Mouse (Mus musculus) liver, embryonic 13.5 days (tissue): ENCODE results near the gene Tec. TPM values are rescaled to one million over a fixed set of nuclear protein-coding genes. Genes with fewer than 3 reads are reported as not detected.

Experiments
- ATAC-seq: fragments of 200-750 bp; cut with Nextera tagmentation; 2 replicates; pipeline ENCODE4 v1.8.0; 2017; ENCODE audit warnings: low read depth, mild to moderate bottlenecking, moderate number of reproducible peaks, moderate library complexity
- DNase-seq: peaks from one replicate; pipeline ENCODE4 v3.0.0; 2022
- H3K27ac ChIP-seq: fragments of 300-500 bp; sonication (generic); 2 replicates; pipeline ENCODE4 v1.5.1; 2015; ENCODE audit warnings: moderate library complexity, mild to moderate bottlenecking, inconsistent platforms
- H3K27me3 ChIP-seq: fragments of 300-500 bp; sonication (generic); 2 replicates; pipeline ENCODE4 v1.6.1; 2015; ENCODE audit warnings: mild to moderate bottlenecking, inconsistent platforms
- H3K36me3 ChIP-seq: fragments of 300-500 bp; sonication (generic); 2 replicates; pipeline ENCODE4 v1.6.1; 2015; ENCODE audit warnings: mild to moderate bottlenecking, inconsistent platforms
- H3K4me1 ChIP-seq: fragments of 300-500 bp; sonication (generic); replicated peaks from 2 replicates; pipeline ENCODE4 v1.6.1; 2015; ENCODE audit warnings: inconsistent platforms
- H3K4me2 ChIP-seq: fragments of 300-500 bp; sonication (generic); 2 replicates; pipeline ENCODE4 v1.6.1; 2015; ENCODE audit warnings: inconsistent platforms, mild to moderate bottlenecking, moderate library complexity
- H3K4me3 ChIP-seq: fragments of 300-500 bp; sonication (generic); replicated peaks from 2 replicates; pipeline ENCODE4 v1.5.1; 2015; ENCODE audit warnings: mild to moderate bottlenecking, inconsistent platforms
- H3K9ac ChIP-seq: fragments of 300-500 bp; sonication (generic); 2 replicates; pipeline ENCODE4 v1.6.1; 2015; ENCODE audit warnings: mild to moderate bottlenecking, inconsistent platforms
- H3K9me3 ChIP-seq: fragments of 300-500 bp; sonication (generic); replicated peaks from 2 replicates; pipeline ENCODE4 v1.6.1; 2016; ENCODE audit warnings: inconsistent platforms
- WGBS: fragments of 180-500 bp; shearing (Covaris S2); methylation state at CpG from one replicate; pipeline ENCODE4 v1.1.7; 2015; ENCODE audit not compliant: insufficient replicate concordance; 5-methylcytosine and 5-hydroxymethylcytosine counted together
- polyA plus RNA-seq: library from polyadenylated mRNA; unstranded; fragments of >200 nt; fragmentation: Nextera tagmentation; extraction: Ambion mirVana; gene quantifications from 2 replicates; pipeline ENCODE4 v1.2.1, GENCODE M21; 2015

Tec gene
- polyA plus RNA-seq, 1 experiment from 2014 or later = 3.9 TPM

DNA sequence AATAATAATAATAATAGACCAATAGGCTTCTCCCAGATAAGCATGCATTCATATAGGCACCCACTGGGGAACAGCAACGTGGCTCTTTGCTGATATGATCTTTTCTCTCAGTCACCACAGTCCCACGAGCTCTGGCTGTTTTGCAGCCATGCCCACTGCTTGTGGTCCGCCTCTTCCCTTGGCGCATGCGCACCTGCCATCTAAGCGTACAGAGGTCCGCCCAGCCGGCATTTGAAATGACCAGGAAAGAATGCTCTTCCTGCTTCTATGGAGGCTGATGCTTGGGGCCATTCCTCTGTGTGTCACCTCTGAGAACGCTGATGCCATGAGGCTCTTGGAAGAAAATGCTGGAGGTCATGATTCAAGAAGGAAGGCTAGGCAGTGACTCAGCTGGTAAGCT lies 5.1 kb downstream of the Tec start:
- 71% methylated on average over 9 of the region's 9 CpGs for WGBS
- Histone ChIP-seq H3K9me3 (no peaks in the 10 kb centered on the region), H3K9ac (no peak overlapping the region), H3K36me3 (no peaks in the 10 kb centered on the region), H3K4me1 (peaks cover 39% of the 10 kb centered on the region), H3K4me2 (no peak overlapping the region), H3K27me3 (peaks cover 35% of the 10 kb centered on the region), H3K27ac (no peak overlapping the region), H3K4me3 (no peak overlapping the region)
- ATAC-seq (no peak), DNase-seq (no peak)

DNA sequence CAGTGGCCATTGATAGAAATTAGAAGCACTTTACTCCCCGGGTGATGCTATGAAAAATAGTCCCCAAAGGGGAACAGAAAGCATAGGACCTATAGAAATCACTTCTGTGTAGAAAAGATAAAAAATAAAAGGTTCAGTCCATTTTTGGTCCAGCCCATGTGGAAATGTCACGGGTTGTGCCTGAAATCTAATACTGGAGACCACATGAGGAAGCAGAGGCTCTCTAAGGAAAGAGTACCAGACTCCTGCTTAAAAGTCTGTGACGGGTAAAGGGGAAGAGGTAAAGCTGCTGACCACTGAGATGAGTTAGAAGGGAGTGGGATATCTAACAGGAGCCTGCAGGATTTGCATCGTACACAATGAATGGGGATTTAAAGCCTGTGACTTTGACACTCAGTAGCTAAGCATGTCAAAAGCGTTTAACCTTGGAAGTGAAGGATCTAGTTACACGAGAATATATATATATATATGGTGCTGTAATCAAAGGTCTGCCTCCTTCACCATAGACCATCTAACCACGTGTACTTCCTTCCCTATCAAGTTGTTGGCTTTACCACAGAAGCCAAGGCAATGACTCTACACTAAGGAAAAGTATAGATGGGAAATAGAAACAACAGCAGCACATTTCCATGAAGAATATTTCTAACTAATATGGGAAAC lies 6.4 kb downstream of the Tec start:
- H3K36me3 ChIP-seq = no peaks in the 10 kb centered on the region
- no peak for DNase-seq
- no peak overlapping the region for H3K9ac ChIP-seq
- H3K4me1 ChIP-seq = peaks cover 33% of the 10 kb centered on the region
- H3K27me3 ChIP-seq = peaks cover 21% of the 10 kb centered on the region
- no peak overlapping the region for H3K4me3 ChIP-seq
- no peak for ATAC-seq
- no peak overlapping the region for H3K27ac ChIP-seq
- no peak overlapping the region for H3K4me2 ChIP-seq
- 25% methylated on average over 7 of the region's 7 CpGs for WGBS
- H3K9me3 ChIP-seq = no peaks in the 10 kb centered on the region

DNA sequence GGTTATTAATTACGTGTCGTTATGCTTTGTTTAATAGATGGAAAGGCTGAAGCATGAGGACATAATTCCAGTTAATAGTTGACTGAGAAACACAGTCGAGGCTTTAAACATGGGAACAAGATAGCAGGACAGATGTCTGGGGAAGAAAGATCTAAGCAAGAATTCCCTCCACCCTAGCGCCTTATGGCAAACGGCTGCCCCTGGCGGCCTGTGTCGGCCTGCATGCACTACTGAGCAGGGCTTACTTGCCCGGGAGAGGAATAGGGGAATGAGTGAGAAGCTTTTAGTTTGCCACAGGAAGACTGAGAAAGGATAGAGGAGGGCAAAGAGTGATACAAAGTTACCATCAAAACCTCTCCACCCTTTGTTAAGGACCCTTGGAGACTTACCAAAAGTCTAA lies 7.4 kb downstream of the Tec start:
- no peak for ATAC-seq

DNA sequence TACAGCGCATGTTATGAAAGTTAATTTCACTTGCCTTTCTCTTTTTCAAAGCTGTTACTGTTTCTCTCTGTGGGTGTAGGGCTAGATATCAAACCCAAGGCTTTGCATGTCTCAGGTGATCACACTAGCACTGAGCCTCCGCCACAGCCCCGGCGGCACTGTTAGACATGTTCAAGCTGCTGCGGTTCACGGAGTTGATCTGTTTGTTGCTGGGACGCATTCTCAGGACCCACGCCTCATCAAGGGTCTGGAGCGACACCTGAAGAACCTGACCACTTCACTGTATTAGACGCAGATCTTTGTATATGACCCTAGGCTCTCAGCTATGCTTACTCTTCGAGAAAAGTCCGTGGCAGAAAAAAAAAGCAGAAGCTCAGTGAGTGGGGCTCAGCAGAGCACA lies 10.0 kb downstream of the Tec start:
- no peaks in the 10 kb centered on the region for H3K27me3 ChIP-seq
- no peak overlapping the region for H3K4me2 ChIP-seq
- ATAC-seq = no peak
- H3K36me3 ChIP-seq = no peaks in the 10 kb centered on the region
- no peak overlapping the region for H3K4me3 ChIP-seq
- peaks cover 17% of the 10 kb centered on the region for H3K4me1 ChIP-seq
- no peak overlapping the region for H3K9ac ChIP-seq
- no peak for DNase-seq
- no peak overlapping the region for H3K27ac ChIP-seq
- no peaks in the 10 kb centered on the region for H3K9me3 ChIP-seq
- WGBS = 75% methylated on average over 12 of the region's 12 CpGs

More for the DNA sequence above, 7.4 kb downstream of the Tec start:
- H3K4me2 ChIP-seq = no peak overlapping the region
- H3K4me3 ChIP-seq = no peak overlapping the region
- H3K4me1 ChIP-seq = peaks cover 27% of the 10 kb centered on the region
- no peak overlapping the region for H3K27ac ChIP-seq
- H3K36me3 ChIP-seq = no peaks in the 10 kb centered on the region
- H3K27me3 ChIP-seq = peaks cover 12% of the 10 kb centered on the region
- DNase-seq = no peak
- H3K9ac ChIP-seq = no peak overlapping the region
- no peaks in the 10 kb centered on the region for H3K9me3 ChIP-seq
- WGBS = 73% methylated on average over 8 of the region's 8 CpGs

DNA sequence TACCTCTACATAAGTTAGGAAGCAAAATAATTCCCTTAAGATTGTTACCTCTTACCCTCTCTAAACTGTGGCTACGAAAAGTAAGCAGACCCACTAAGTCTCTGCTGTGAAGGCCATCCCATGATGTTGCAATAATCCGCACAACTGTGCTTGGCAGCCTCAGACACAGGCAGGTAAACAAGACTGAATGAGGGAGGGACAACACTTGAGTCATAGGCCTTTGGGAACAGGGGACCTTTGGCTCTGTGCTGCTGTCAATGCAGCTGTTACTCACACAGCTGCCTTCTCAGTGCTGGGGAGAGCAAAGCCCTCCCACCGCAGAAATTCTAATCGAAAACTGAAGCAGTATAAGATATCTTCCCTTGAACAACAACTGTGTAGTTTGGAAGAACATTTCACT lies 10.5 kb downstream of the Tec start:
- WGBS = 61% methylated on average over 4 of the region's 4 CpGs
- Histone ChIP-seq H3K36me3 (no peaks in the 10 kb centered on the region), H3K4me2 (no peak overlapping the region), H3K9me3 (no peaks in the 10 kb centered on the region), H3K4me3 (no peak overlapping the region), H3K27ac (no peak overlapping the region), H3K27me3 (no peaks in the 10 kb centered on the region), H3K4me1 (peaks cover 15% of the 10 kb centered on the region), H3K9ac (no peak overlapping the region)
- DNase-seq = no peak
- ATAC-seq = peak; percentile 78

DNA sequence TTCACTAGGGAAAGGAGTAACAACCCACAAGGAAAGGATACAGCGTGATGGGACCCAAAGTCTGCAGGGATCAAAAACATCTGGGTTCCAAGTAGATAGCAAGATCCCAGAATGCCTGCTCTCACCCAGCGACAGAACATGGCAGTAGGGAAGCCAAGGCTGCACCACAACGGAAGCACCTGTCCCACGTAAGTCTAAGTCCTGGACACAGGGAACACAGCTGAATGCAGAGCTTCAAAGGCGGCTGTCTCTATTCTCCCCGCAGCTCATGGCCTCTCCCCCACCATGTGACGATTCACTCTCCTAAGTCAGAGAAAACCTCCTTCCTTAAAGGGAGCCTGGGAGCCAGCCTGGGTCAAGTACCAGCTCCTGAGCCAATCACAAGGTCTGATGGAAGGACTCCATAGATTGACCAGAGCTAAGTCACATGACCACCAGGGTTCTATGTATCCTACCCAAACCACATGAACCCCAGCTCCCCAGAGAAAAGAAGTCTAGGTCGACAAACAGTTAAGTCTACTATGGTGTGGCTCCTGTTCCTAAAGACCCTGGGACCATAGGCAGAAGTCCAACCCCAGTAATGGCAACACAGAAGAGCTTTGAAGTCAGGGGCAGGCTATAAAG lies 11.9 kb downstream of the Tec start:
- Histone ChIP-seq H3K27me3 (no peaks in the 10 kb centered on the region), H3K4me1 (peaks cover 25% of the 10 kb centered on the region), H3K27ac (no peak overlapping the region), H3K9me3 (no peaks in the 10 kb centered on the region), H3K9ac (no peak overlapping the region), H3K4me3 (no peak overlapping the region), H3K4me2 (no peak overlapping the region), H3K36me3 (no peaks in the 10 kb centered on the region)
- ATAC-seq (no peak), DNase-seq (no peak)
- WGBS = 75% methylated on average over 8 of the region's 8 CpGs

DNA sequence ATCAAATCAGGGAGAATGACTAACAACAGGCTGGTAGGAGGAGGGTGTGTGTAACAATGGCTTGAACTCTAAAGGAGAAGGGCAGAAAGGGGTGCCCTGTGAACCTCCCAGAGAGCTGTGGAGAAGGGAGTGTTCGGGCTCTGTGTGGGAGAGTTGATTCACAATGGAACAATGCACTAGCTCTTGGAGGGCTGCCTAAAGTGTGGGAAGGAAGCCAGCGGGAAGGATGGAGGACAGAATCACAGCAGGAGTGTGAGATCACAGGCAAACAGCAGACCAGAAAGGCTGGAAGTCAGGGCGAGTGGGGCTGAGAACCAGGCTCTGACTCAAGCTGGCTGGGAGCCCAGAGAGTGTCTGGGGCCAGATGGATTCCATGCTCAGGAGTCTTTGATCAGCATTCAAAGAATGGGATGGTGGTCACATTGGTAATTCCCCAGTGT lies 12.6 kb downstream of the Tec start:
- H3K4me2 ChIP-seq = no peak overlapping the region
- peaks cover 31% of the 10 kb centered on the region for H3K4me1 ChIP-seq
- no peaks in the 10 kb centered on the region for H3K27me3 ChIP-seq
- no peak overlapping the region for H3K27ac ChIP-seq
- no peaks in the 10 kb centered on the region for H3K9me3 ChIP-seq
- DNase-seq = no peak
- H3K4me3 ChIP-seq = no peak overlapping the region
- H3K36me3 ChIP-seq = no peaks in the 10 kb centered on the region
- 44% methylated on average over 3 of the region's 3 CpGs for WGBS
- H3K9ac ChIP-seq = no peak overlapping the region
- ATAC-seq = no peak

DNA sequence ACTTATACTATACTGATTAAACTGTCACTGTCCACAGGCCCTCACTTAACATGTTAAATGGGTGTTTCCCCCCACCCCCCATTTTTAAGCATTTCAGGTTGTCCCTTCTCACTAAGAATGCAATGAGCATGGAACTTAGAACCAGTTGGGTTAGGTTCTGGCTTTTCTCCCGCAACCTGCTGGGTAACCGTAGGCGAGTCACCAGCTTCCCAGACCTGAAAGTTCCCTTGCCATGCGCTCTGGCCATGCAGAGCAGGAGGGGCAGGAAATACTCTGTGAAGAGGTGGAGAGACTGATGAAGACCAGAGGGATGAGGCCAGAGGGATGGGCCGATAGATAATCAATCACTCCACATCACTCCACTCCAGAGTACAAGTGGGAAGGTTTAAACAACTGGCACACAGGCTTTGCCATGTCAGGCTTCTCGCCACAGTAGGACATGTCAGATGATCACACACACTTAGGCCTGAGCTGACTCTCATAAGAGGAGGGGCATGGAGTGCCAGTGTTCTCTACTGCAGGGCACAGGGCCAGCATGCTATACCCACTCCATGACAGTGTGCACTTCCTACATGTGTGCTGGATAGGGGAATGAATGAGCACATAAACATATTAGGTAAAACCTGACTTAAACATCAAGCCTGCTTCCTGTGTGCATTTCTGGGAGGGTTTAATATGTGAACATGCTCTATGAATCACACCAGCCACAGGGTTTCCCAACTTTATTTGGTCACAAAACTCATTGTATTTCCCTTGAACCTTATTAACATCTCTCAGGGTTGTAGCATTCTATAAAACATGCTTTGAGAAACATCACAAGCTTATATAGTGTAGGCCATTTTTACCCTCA lies 13.9 kb downstream of the Tec start:
- 77% methylated on average over 6 of the region's 6 CpGs for WGBS
- DNase-seq (no peak), ATAC-seq (no peak)
- H3K4me2 ChIP-seq = no peak overlapping the region
- no peak overlapping the region for H3K4me3 ChIP-seq
- H3K27ac ChIP-seq = no peak overlapping the region
- no peak overlapping the region for H3K9ac ChIP-seq
- no peaks in the 10 kb centered on the region for H3K9me3 ChIP-seq
- H3K36me3 ChIP-seq = no peaks in the 10 kb centered on the region
- no peaks in the 10 kb centered on the region for H3K27me3 ChIP-seq
- peaks cover 33% of the 10 kb centered on the region for H3K4me1 ChIP-seq

DNA sequence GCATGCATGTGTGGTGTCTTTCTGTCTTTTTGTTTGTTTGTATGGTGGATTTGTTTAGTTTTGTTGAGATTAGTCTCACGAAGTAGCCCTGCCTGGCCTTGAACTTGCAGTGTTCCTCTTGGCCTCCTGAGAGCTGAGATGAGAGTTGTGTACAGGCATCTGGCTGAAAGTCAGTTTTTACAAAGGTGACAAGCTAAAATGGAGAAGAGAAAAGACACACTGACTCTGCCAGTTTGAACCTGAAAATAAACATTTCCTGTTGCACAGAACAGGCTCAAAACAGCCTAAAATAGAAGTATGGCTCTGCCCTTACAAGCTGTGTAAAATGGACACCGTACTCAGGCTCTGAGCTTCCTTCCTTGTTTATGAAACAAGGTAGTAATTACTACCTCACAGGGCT lies 14.9 kb downstream of the Tec start:
- peaks cover 35% of the 10 kb centered on the region for H3K4me1 ChIP-seq
- WGBS = 48% methylated on average over 2 of the region's 2 CpGs
- no peak overlapping the region for H3K27ac ChIP-seq
- no peak overlapping the region for H3K9ac ChIP-seq
- DNase-seq (no peak), ATAC-seq (no peak)
- H3K27me3 ChIP-seq = no peaks in the 10 kb centered on the region
- H3K36me3 ChIP-seq = no peaks in the 10 kb centered on the region
- H3K4me3 ChIP-seq = no peak overlapping the region
- no peak overlapping the region for H3K4me2 ChIP-seq
- no peaks in the 10 kb centered on the region for H3K9me3 ChIP-seq

DNA sequence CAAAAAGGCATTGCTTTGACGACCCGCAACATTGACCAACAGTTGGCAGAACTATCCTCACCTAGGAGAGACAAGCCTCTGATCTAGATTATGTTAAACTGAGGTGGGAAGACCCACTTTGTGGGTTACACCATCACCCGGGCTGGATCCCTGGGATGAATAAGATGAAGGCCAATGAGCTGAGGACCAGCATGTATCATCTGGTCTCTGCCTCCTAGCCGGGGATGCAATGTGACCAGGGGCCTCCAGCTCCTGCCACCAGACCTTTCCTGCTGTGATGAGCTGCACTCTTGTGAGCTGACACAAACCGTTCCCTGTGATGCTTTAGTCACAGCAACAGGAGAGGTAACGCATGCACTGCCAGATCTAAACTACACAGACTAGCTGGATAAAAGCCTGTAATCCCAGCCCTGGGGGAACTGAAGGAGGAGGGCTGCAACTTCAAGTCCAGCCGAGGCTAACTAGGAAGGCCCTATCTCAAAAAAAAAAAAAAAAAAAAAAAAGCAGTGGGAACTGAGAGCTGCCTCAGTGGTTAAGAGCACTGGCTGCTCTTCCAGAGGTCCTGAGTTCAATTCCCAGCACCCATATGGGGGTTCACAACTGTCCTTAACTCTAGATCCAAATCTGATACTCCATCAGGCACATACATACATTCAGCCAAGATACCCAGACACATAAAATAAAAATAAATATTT lies 15.8 kb downstream of the Tec start:
- Histone ChIP-seq H3K27me3 (no peaks in the 10 kb centered on the region), H3K27ac (no peak overlapping the region), H3K4me3 (no peak overlapping the region), H3K36me3 (no peaks in the 10 kb centered on the region), H3K4me2 (no peak overlapping the region), H3K9ac (no peak overlapping the region), H3K4me1 (peaks cover 34% of the 10 kb centered on the region), H3K9me3 (no peaks in the 10 kb centered on the region)
- DNase-seq (no peak), ATAC-seq (no peak)
- 37% methylated on average over 7 of the region's 7 CpGs for WGBS

DNA sequence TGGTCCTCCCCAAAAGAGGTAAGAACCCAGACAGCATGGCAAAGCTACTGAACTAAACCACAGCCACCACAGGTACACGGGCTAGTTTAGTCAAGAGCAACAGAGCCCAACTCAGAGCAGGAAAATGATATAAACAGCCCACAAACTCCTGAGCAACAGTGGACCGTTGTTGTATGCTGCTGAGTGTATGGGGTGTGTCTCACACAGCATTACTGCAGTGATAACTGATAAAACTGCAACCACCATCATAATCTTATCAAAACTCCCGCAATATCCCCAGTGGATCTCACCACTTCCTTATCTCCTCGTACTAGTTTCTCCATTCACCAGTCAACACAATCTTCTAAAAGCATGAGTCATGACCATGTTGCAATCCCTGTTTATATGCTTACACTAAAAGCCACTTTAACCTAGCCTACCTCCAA lies 16.6 kb downstream of the Tec start:
- DNase-seq (peak; percentile 10), ATAC-seq (peak; percentile 79)
- WGBS = 17% methylated on average over 4 of the region's 4 CpGs

More for the DNA sequence above, 16.6 kb downstream of the Tec start:
- peaks cover 30% of the 10 kb centered on the region for H3K4me1 ChIP-seq
- H3K36me3 ChIP-seq = no peaks in the 10 kb centered on the region
- no peak overlapping the region for H3K9ac ChIP-seq
- H3K4me2 ChIP-seq = no peak overlapping the region
- H3K27me3 ChIP-seq = no peaks in the 10 kb centered on the region
- no peak overlapping the region for H3K4me3 ChIP-seq
- peak overlapping the region; percentile 34; the same call in 1 of the 2 replicates for H3K27ac ChIP-seq
- no peaks in the 10 kb centered on the region for H3K9me3 ChIP-seq
